Mouse (Mus musculus): ENCODE results near the gene Tsc22d4.

Tsc22d4 gene

DNA sequence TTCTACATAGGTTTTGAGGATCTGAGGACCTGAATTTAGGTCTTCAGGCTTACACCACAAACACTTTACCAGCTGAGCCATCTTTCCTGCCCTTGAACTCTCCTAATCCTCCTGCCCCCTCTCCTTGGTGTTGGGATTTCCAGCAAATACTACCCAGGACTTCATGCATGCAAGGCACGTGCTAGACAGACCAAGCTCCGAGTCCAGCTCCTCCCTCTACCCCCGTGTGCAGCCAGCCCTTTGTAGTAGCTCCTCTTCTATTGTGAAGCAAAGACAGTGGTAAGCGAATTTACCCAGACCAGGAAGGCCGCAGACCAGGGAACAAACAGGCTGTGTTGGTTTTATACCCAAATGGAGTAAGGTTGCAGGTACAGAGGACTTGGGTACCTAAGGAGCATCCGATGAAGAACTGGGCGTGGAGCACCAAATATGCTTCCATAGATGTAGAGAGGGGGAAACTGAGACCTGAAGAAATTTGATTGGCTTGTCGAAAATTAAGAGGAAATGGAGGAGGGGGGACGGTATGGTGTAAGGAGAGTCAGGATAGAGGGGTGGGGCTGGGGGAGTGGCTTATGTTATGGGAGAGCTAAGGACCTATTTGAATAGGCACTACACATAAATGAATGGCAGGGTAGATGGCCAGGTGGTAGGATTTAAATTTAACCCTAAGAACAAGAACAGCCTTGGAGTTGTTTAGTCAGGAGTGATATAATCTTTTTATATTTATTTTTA lies 19.2 kb downstream of the Tsc22d4 start:
- no peak for DNase-seq (ENCODE audit: low spot score)

DNA sequence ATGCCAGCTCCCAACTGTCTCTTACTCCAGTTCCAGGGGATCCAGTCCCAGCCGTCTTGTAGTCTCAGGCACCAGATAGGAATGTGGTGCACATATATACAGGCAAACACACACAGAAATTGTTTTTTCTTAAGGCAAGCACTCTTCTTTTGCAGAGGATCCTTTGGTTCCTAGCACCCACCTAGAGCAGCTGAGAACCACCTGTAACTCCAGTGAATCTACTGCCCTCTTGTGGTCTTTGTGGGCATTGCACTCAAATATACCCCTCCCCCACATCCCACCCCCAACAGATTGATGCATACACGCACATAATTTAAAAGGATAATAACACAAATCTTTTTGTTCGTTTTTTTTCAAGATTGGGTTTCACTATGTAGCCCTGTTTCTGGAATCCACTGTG lies 20.7 kb downstream of the Tsc22d4 start:
- peak; percentile 67 for DNase-seq (ENCODE audit: low spot score)

DNA sequence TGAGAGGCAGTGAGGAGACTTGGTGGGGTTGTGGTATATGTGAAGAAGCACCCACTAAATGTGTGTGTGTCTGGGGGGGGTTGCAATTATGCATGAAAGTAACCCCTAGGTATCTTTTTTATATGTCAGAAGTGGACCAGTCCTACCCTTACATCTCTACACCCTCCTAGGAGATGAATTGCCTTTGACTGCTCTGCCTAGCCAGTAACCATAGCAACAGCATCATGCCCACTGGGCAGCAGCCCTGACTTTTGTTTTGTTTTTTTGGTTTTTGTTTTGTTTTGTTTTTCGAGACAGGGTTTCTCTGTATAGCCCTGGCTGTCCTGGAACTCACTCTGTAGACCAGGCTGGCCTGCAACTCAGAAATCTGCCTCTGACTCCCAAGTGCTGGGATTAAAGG lies 22.9 kb downstream of the Tsc22d4 start:
- DNase-seq (ENCODE audit: low spot score) = no peak

DNA sequence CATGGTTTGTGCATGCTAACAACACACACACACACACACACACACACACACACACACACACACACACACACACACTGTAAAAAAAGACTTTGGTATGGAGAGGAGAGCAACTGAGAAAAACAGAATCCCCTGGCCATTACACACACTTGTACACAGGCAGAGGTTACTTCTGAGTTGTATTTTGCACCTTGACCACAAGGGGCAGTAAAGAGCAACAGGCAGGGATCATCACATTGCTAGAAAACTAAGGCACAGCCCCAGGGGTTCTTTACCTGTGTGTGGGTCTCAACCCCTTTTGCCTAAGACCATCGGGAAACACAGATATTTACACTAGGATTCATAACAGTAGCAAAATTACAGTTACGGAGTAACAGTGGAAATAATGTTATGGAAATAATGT lies 25.2 kb downstream of the Tsc22d4 start:
- DNase-seq (ENCODE audit: low spot score) = peak; percentile 83

DNA sequence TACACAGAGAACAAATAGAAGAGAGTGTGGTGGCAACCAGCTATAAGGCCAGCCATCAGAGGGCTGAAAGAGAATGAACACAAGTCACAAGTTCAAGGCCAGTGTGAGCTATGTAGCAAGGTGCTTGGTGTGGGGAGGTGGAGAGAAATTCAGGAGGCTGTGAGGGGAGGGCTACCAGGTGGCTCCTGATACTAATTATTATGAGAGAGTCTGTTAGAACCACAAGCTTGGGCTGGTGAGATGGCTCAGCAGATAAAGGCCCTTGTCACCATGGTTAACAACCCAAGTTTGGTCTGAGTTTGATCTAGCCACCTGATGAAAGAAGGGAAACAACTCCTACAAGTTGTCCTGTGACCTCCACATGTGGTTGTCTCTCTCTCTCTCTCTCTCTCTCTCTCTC lies 27.2 kb downstream of the Tsc22d4 start:
- DNase-seq (ENCODE audit: low spot score) = no peak

DNA sequence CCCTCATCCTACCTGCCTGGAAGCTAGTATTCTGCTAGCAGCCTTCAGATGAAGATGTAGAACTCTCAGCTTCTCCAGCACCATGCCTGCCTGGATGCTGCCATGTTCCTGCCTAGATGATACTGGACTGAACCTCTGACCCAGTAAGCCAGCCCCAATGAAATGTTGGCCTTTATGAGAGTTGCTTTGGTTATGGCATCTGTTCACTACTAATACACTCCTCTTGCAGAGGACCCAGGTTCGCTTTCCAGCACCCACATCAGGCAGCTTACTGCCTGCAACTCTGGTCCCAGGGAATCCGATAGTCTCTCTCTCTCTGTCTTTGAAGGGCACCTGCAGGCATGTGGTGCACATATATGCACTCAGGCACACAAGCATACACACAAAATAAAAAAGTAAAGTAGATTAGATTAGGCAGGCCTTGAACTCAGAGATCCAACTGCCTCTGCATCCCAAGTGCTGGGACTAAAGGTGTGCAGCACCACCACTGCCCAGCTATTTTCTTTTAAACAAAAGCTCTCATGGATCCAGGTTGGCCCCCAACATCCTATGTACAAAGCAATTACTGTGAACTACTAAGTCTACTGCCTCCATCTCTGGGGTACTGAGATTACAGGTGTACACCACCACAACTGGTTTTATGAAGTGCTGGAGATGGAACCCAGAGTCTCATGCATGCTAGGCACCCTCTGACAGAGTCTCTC lies 30.2 kb downstream of the Tsc22d4 start:
- DNase-seq (ENCODE audit: low spot score) = no peak

DNA sequence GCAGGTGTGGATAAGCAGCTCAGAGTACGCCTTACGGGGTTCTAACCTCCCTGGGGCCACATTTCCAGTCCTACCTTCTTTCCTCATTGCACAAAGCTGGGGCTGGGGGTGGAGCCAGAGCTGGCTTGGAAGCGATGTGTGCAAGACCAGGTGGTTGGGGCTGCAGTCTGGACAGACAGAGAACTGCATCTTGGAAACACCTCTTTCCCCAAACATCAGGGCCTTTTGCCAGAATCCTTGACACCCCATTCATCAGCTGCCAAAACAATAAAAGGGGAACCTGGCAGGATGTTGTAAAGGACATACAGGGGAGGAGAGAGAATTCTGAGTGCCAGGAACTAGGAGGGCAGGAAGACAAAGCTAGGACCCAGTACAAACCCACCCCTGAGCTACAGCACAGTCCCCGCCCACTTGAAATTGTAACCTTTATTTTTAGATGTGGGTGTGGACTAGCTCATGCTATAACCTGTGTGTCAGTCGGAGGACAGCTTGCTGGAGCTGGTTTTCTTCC lies 30.9 kb downstream of the Tsc22d4 start:
- DNase-seq (ENCODE audit: low spot score) = no peak

DNA sequence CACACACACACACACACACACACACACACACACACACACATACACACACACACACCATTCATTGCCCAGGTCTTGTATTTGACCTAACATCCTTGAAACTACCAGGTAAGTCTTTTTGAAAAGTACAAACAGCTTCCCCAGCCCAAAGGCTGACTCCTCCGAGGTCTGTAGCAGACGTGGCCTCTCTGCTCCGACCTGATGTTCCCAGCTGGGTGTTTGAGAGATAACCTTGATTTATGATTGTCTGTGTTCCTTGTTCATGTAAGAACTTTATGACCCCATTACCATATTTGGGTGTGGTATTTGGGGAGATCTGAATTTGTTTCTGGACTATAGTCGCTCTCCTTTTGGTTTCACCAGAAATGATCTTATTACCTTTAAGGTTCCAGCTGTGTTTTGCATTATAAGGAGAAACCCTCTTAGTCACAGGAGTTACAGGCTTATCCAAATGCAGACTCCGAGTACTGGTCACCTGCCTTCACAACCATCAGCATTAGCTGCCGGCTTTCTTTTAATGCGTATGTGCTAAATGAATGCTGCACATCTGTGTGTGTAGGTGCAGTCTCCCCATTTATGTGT lies 31.8 kb downstream of the Tsc22d4 start:
- no peak for DNase-seq (ENCODE audit: low spot score)

DNA sequence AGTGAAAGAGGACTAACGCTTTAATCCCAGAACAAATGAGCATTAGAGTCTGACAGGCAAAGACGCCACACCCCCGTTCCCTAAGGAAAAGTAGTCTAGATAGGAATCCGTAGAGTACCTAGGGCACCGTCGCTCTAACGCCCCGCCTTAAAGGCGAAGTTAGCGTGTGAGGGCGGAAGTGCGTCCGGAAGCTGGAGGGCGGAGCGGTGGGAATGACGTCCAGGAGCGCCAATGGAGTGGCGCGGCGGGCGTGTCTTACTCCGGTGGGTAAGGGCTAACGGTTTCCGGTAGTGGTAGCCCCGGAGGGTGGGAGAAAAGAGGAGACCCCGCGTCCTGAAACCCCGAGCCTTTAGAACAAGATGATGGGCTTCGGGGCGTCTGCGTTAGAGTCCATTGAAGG lies 33.1 kb downstream of the Tsc22d4 start, which contains the start of gene Ppp1r35:
Gene Ppp1r35 (plus strand): TSS at position 215 of the 400 bp plus-strand sequence.
- DNase-seq (ENCODE audit: low spot score) = peak; percentile 99

DNA sequence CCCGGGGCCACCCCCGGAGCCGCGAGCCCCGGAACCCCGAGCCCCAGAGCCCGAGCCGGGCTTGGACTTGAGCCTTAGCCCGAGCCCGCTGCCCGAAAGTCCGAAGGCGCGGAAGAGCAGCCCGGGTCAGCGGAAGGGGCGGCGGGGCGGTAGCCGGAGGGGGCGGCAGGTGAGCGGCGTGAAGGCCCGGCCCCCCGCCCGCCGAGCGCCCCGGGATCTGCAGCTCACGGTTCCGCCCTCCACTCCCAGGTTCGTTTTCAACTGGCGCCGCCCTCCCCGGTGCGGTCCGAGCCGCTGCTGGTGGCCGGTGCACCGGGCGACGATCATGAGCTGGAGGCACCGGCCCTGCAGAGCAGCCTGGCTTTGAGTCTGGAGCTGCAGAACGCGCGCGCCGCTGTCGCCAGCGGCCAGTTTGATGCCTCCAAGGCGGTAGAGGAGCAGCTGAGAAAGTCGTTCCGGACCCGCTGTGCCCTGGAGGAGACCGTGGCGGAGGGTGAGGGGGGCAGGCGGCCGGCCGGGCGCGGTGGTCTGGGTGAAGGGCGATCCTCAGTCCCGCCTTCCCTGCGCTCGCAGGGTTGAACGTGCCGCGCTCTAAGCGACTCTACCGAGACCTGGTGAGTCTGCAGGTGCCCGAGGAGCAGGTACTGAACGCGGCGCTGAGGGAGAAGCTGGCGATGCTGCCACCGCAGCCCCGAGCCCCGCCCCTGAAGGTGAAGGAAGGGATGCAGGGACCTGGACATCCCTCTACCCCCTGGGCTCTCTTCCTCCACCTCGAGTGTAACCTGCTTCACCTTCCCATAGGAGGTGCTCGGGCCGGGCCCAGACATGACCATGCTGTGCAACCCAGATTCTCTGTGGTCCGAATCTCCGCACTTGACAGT lies 33.8 kb downstream of the Tsc22d4 start:
- DNase-seq (ENCODE audit: low spot score) = peak; percentile 43

DNA sequence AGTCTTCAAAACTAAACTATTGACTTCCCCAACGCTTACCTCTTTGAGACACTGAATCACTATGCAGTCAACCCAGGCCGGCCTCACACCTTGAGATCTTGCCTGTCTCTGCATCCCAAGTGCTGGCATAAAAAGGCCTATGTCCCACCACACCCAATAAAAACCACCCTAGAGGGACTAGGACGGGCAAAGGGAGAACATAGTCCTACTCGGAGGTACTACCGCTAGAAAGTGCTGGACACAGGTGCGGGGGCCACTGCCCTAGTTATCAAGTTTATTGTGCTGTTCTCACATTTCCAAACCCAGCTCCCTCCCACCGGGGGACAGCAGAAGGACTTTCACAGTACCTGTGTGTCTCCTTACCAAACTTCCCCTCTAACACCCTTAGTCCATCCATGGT lies 36.1 kb downstream of the Tsc22d4 start:
- DNase-seq (ENCODE audit: low spot score) = no peak

DNA sequence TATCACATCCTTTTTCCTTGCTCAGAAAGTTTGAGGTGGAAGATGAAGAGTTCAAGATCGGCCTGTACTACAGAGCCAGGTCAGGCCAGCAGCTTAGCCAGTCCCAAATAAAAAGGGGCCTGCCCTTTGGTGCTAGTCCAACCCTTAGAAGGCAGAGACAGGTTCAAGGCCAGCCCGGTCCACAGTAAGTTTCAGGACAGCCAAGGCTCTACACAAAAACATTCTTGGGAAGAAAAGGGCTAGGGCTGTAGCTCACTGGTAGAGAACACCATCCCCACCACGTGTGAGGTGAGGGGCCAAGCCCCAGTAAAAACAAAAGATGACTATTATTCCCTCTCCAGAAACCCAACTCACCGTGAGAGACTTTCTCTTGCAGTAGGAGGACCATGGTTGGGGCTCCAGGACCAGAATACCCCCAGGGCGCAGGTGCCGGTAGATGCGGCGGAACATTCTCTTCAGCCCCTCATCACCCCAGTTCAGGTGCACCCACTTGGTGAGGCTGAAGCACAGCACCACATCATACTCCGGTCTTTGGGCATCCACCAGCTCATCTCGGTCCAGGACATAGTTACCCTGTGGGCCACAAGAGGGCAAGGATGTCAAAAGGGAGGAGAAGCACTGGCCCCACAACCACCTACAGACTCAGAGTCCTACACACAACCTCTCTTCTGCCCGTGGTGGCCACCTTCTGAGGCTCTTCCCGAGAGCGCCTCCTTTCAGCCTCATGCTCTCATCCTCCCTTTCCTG lies 37.4 kb downstream of the Tsc22d4 start:
- no peak for DNase-seq (ENCODE audit: low spot score)

DNA sequence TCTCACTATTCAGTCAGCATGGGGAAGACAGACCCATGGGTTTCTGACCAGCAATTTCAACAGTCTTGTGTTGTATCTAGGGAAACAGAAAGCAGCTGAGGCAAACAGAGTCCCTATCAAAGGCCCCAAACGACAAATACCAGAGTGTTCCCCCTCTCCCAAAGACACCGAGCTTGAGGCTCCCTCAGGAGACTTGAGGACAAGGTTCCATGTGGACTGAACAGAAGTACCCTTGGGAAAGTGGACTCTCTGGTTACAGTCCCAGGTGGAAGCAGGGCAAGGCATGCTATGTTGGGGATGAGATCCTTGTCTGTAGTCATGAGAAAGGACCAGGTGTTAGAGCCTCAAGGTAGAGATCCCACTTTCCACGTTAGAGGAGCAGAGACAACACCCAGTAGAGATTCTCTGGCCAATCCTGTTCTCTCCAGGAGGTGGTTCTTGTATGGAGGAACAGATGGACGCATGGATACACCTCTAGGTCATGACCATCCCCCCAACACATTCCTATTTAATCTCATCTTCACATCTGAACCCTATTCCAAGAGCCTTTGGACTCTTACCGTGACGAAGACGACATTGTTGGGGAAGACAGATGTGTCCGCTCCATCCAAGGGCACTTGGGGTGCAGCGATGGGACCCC lies 38.5 kb downstream of the Tsc22d4 start:
- DNase-seq (ENCODE audit: low spot score) = no peak

DNA sequence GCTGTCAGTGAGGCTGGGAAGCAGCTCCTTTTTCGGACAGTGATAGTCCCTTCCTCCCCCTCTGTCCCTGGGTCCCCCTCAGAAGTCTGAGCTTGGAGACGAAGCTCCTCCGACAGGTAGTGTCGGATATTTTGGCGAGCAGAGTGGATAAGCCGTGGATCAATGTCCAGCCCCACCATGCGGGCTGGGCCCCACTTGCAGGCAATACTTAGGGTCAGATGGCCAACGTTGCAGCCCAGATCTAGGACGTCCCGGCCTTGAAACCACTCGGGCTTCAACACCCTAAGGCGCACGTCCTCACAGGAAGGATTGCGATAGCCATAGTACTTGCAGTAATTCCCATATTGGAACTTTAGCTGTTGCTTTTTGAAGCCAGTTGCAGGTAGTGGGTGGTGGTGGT lies 39.0 kb downstream of the Tsc22d4 start:
- DNase-seq (ENCODE audit: low spot score) = no peak

DNA sequence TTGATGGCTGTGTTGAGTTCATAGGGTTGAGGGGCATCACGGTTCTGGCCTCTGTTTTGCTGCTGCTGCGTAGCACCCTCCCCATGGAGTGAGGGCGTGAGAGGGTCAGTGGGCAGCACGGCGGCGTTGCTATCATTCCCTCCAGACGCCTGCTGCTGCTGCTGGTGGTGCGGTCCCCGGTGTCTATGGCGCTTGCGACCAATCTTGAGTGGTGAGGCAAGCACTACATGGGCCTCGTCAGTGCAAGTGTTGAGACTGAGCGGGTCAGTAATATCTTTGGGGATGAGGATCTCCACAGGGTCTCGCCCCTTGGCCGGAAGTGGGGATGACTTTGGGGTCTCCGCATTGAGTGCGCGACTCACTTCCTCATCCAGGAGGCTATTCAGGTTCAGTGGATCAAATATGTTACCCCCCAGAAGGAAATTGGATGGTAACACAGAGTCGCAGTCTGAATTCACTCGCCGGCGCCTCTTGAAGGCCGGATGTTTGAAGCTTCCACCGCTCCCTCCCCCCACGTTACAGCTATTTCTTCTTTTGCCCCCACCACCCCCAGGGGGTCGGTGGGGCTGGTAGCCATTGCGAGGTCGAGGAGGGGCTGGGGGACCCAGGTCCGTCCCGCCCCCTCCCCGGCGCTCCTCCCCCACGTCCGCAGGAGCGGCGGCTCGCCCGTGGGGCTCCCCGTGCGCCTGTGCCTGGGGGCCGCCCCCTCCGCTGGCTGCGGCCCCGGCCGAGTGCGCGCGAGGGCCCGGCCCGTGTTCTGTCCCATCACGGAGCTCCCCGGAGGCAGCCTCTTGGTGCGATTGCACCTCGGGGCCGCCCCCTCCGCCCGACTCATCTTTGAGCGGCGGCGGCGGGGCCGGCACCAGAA lies 39.9 kb downstream of the Tsc22d4 start:
- peak; percentile 21 for DNase-seq (ENCODE audit: low spot score)

DNA sequence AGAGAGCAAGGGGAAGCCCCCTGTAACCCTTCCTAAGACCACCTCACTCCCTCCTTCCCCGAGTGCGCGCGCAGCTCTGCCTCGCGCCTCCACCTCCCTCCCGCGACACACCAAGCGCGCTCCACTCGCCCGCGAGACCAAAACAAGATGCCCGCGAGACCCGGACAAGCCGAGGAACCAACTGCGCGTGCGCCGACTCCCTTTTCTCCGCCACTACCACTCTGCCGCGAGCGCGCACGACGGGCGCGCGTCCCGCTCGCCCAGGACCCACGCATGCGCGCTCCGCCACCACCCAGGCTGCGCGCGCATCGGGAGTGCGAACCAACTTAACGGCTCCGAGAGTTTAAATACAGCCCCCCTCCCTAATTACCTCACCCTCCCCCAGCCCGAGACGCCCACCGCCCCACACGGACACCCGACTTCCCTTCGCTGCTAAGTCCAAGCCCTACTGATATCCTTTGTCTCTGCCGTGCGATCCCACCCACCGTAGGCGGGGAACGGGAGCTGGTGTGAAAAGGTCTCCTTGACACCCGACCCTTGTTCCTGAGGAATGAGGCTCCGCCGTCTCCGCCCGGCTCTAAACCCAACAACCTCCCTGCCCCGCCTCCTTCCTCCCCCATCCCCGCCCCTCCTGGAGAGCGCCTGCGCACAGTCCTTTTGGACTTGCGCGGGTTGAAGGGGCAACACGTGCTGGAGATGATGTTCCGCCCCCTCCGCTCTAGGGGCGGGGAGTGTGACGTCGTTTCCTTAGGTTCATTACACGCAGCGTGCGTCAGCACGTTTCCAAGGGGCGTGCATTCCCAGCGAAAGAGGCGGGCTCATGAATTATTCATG lies 40.8 kb downstream of the Tsc22d4 start:
- DNase-seq (ENCODE audit: low spot score) = peak; percentile 100

DNA sequence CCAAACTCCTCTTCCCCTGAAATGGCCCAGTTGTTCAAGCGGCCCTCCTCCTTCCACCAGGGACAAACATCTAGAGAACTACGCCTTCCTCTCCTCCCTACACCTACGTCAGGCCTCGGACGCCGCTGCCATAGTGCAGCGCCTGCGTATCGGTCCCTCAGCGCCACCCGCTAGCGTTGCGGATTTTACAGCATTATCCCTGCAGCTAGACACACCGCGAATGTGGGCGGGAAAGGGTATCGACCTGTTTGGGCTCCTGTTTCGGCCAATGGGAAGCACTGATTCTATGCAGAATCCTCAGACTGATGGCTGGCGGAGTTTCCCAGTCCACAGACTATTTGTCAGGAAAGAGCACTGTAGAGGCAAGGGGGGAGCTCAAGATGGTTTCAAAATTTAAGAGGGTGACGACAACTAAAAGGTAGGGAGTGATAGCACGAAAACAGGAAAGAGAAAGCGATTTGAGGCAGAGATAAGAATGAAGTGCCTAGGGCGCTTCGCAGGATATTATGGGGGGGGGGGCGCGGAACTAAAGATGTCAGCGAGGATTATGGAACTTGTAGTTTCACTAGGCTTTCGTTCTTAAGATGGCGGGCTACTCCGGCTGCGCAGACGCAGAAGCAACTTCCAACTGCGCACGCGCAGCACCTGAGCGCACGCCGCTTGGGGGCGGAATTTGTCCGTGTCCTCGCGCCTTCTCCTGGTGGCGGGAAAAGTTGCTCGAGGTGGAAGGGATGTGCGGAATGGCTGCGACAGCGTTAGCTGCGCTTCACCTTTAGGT lies 41.8 kb downstream of the Tsc22d4 start, which contains the start of the genes Mepce and Zcwpw1:
Gene Mepce (minus strand): TSS at position 505 of the 778 bp plus-strand sequence.
Gene Zcwpw1 (plus strand): TSS at position 648 of the 778 bp plus-strand sequence.
- peak; percentile 98 for DNase-seq (ENCODE audit: low spot score)

DNA sequence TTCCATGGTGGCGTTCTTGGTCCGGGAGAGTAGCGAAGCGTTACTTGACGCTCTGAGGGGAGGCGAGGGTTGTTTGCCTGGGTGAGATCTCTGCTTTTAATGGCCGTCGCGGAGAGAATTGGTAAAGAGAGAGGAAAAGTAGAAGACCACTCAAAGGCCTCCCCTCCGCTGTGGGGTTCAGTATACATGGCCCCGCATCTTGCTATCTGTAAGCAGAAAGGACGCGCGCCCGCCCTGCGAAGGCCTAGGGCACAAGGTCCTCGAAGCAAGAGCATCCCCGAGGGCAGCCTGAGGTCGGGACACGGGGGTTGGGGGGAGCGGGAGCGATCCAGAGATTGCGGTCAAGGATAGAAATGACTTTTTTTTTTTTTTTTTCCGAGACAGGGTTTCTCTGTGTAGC lies 42.6 kb downstream of the Tsc22d4 start:
- no peak for DNase-seq (ENCODE audit: low spot score)

Measured in retina, embryonic 14.5 days (tissue).